Mouse (Mus musculus): Measurements from ENCODE around the gene Timm17b. TPM values are rescaled to one million over a fixed set of nuclear protein-coding genes. Genes with fewer than 3 reads are reported as not detected.
"Not testable (repeated sequence)": the region's sequence is repeated elsewhere in the genome, so short reads cannot be mapped to it uniquely, and the experiment has no call there.

The Timm17b gene
- polyA plus RNA-seq, 1 experiment from 2014 or later: 187 TPM

- Histone ChIP-seq H3K27me3 (ENCODE audit: low read depth, poor library complexity, severe bottlenecking) (no peaks in the 10 kb centered on the region), H3K4me1 (no peaks in the 10 kb centered on the region), H3K9me3 (replicated peaks) (no peaks in the 10 kb centered on the region), H3K27ac (peak within 1 kb of the TSS; percentile 78), H3K36me3 (peaks cover 9% of the 10 kb centered on the region; the same call in 1 of the 2 replicates), H3K4me3 (peak within 1 kb of the TSS; percentile 64)
- DNase-seq (ENCODE audit: low spot score): peak; percentile 79
- 14% methylated on average over 49 of the region's 49 CpGs for WGBS
Observed at GRCm38 (mm10) chrX:7883841-7884567, 15.2 kb upstream of the Timm17b start, which contains the start of gene Slc35a2. Slc35a2 (plus strand) TSS chrX:7884028.

- Histone ChIP-seq H3K4me3 (peak overlapping the region; percentile 64), H3K9me3 (replicated peaks) (no peaks in the 10 kb centered on the region), H3K36me3 (peaks cover 40% of the 10 kb centered on the region), H3K4me1 (0 out of 2 replicates have a peak, but pooled peaks cover 4% of the 10 kb centered on the region), H3K27me3 (ENCODE audit: low read depth, poor library complexity, severe bottlenecking) (no peaks in the 10 kb centered on the region), H3K27ac (peak overlapping the region; percentile 86; the same call in 1 of the 2 replicates)
- DNase-seq (ENCODE audit: low spot score): no peak
- 28% methylated on average over 13 of the region's 13 CpGs for WGBS
Observed at GRCm38 (mm10) chrX:7898211-7898610, 946 bp upstream of the Timm17b start.

DNA sequence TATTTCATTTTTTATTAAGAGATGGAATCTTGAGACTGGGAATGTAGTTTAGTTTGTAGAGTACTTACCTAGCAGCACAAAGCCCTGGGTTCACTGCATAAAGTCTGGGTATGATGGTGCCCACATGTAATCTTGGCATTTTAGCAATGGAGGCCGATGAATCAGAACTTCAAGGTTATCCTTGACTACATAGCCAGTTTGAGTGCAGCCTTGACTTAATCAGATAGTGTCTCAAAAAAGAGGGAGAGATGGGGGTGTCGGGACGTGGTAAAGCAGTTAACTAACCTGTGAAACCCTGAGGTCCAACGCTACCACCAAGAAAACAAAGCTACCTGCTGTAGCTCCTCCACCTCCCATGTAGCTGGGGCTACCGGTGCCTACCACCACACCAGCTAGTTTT is 5.3 kb downstream of the Timm17b start:
- Histone ChIP-seq H3K4me1 (no peaks in the 10 kb centered on the region), H3K9me3 (replicated peaks) (no peaks in the 10 kb centered on the region), H3K27me3 (ENCODE audit: low read depth, poor library complexity, severe bottlenecking) (no peaks in the 10 kb centered on the region), H3K4me3 (no peak overlapping the region), H3K36me3 (peaks cover 29% of the 10 kb centered on the region), H3K27ac (no peak overlapping the region)
- DNase-seq (ENCODE audit: low spot score): no peak
- WGBS: 94% methylated on average over 5 of the region's 5 CpGs

- Histone ChIP-seq H3K4me1 (no peaks in the 10 kb centered on the region), H3K27me3 (ENCODE audit: low read depth, poor library complexity, severe bottlenecking) (no peaks in the 10 kb centered on the region), H3K36me3 (peaks cover 22% of the 10 kb centered on the region), H3K9me3 (replicated peaks) (no peaks in the 10 kb centered on the region), H3K27ac (no peak within 1 kb of the TSS), H3K4me3 (no peak within 1 kb of the TSS)
- DNase-seq (ENCODE audit: low spot score): no peak
- 93% methylated on average over 5 of the region's 5 CpGs for WGBS
Observed at GRCm38 (mm10) chrX:7907735-7908134, 8.6 kb downstream of the Timm17b start, which contains the start of gene Gm10491. Gm10491 (minus strand) TSS chrX:7907835.

GRCm38 (mm10) chrX:7909242-7909641 is 10.1 kb downstream of the Timm17b start, which contains the start of gene Gm10490:
Gm10490 (plus strand) TSS chrX:7909542.
- peaks cover 19% of the 10 kb centered on the region for H3K36me3 ChIP-seq
- WGBS: 88% methylated on average over 4 of the region's 4 CpGs
- H3K4me3 ChIP-seq: not testable (repeated sequence)

GRCm38 (mm10) chrX:7910473-7910872 is 11.3 kb downstream of the Timm17b start:
- no peaks in the 10 kb centered on the region for H3K27me3 ChIP-seq (ENCODE audit: low read depth, poor library complexity, severe bottlenecking)
- WGBS: 70% methylated on average over 6 of the region's 6 CpGs
- DNase-seq (ENCODE audit: low spot score): no peak

More at GRCm38 (mm10) chrX:7909242-7909641, 10.1 kb downstream of the Timm17b start, which contains the start of gene Gm10490:
- not testable (repeated sequence) for DNase-seq (ENCODE audit: low spot score); H3K27me3 ChIP-seq (ENCODE audit: low read depth, poor library complexity, severe bottlenecking); H3K9me3 ChIP-seq (replicated peaks); H3K27ac ChIP-seq; H3K4me1 ChIP-seq

DNA sequence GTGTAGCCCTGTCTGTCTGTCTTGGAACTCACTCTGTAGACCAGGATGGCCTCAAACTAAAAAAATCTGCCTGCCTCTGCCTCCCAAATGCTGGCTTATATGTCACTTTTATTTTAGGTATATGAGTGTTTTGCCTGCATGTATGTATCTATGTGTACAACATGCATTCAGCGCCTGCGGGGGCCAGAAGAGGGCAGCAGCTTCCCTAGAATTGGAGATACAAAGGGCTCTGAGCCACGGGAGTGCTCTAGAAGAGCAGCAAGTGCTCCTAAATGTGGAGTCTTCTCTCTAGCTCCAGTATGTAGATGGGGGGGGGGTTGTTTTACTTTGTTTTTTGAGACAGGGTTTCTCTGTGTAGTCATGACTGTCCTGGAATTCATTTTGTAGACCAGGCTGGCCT is 16.5 kb downstream of the Timm17b start:
- H3K4me1 ChIP-seq; H3K4me3 ChIP-seq; H3K36me3 ChIP-seq; H3K27ac ChIP-seq; H3K9me3 ChIP-seq (replicated peaks); DNase-seq (ENCODE audit: low spot score): not testable (repeated sequence)
- 18% methylated on average over 3 of the region's 3 CpGs for WGBS
- peaks cover 27% of the 10 kb centered on the region for H3K27me3 ChIP-seq (ENCODE audit: low read depth, poor library complexity, severe bottlenecking)

More at GRCm38 (mm10) chrX:7910473-7910872, 11.3 kb downstream of the Timm17b start:
- H3K27ac ChIP-seq: no peak overlapping the region
- H3K4me3 ChIP-seq: no peak overlapping the region
- no peaks in the 10 kb centered on the region for H3K4me1 ChIP-seq
- H3K36me3 ChIP-seq: peaks cover 19% of the 10 kb centered on the region
- H3K9me3 ChIP-seq (replicated peaks): no peaks in the 10 kb centered on the region

DNA sequence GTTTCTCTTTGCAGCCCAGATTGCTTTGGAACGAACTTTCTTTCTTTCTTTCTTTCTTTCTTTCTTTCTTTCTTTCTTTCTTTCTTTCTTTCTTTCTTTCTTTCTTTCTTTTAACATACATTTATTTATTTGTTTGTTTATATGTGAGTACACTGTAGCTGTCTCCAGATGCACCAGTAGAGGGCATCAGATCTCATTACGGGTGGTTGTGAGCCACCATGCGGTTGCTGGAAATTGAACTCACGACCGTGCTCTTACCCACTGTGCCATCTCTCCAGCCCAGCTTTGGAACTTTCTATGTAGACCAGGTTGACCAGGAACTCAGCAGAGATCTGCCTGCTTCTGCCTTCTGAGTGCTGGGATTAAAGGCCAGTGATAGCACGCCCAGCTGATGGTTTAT is 18.8 kb downstream of the Timm17b start:
- peaks cover 50% of the 10 kb centered on the region for H3K27me3 ChIP-seq (ENCODE audit: low read depth, poor library complexity, severe bottlenecking)
- not testable (repeated sequence) for H3K4me3 ChIP-seq; H3K9me3 ChIP-seq (replicated peaks); H3K27ac ChIP-seq; H3K36me3 ChIP-seq; DNase-seq (ENCODE audit: low spot score)
- WGBS: 73% methylated on average over 6 of the region's 6 CpGs
- H3K4me1 ChIP-seq: peaks cover 12% of the 10 kb centered on the region

DNA sequence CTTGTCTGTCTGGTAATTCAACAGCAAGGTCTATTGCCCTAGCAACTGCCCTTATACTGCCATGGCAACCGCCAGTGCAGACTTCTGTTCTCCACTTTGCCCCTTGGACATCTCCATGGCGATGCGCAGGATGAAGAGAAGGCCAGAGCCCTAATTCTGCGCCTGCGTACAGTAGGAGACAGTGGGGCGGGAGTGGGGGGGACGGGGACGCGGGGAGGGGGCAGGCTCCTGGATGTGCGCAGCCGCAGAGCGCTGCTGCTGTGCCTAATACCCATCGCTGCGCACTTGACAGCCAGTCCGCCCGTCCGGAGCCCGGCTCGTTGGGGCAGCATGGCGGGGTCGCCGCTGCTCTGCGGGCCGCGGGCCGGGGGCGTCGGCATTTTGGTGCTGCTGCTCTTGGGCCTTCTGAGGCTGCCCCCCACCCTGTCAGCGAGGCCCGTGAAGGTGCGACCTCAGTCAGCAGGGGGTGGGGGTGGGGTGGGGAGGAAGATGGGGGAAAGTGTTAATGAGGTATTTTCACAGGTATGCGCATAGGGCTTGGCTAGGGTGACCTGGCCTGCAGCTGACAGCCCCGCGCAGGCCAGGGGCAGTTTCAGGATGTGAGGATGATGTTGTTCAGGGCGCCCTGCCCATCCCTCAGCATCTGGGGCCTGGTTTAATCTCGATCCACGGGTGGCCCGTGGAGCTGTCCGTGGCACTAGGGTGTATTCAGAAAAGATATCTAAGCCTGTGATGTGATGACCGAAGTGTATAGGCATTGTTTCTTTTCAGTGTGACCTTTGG is 20.6 kb downstream of the Timm17b start, which contains the start of gene Pcsk1n:
Gene Pcsk1n (plus strand): TSS at position 222 of the 783 bp plus-strand sequence.
- peaks cover 12% of the 10 kb centered on the region for H3K4me1 ChIP-seq
- no peaks in the 10 kb centered on the region for H3K36me3 ChIP-seq
- peak; percentile 33 for DNase-seq (ENCODE audit: low spot score)
- no peak within 1 kb of the TSS for H3K27ac ChIP-seq
- no peaks in the 10 kb centered on the region for H3K9me3 ChIP-seq (replicated peaks)
- H3K4me3 ChIP-seq: peak within 1 kb of the TSS; percentile 41
- 16% methylated on average over 40 of the region's 40 CpGs for WGBS
- H3K27me3 ChIP-seq (ENCODE audit: low read depth, poor library complexity, severe bottlenecking): peaks cover 68% of the 10 kb centered on the region

- WGBS: 18% methylated on average over 27 of the region's 48 CpGs
- Histone ChIP-seq H3K27ac (no peak overlapping the region), H3K4me3 (peak overlapping the region; percentile 36), H3K36me3 (no peaks in the 10 kb centered on the region), H3K4me1 (peaks cover 12% of the 10 kb centered on the region), H3K9me3 (replicated peaks) (no peaks in the 10 kb centered on the region), H3K27me3 (ENCODE audit: low read depth, poor library complexity, severe bottlenecking) (peaks cover 91% of the 10 kb centered on the region)
- peak; percentile 47 for DNase-seq (ENCODE audit: low spot score)
Observed at GRCm38 (mm10) chrX:7922032-7922431, 22.9 kb downstream of the Timm17b start.

- no peak for DNase-seq (ENCODE audit: low spot score)
- Histone ChIP-seq H3K27ac (no peak overlapping the region), H3K4me1 (peaks cover 6% of the 10 kb centered on the region; the same call in 1 of the 2 replicates), H3K9me3 (replicated peaks) (0 out of 2 replicates have a peak, but pooled peaks cover 2% of the 10 kb centered on the region), H3K27me3 (ENCODE audit: low read depth, poor library complexity, severe bottlenecking) (peaks cover 85% of the 10 kb centered on the region), H3K4me3 (no peak overlapping the region), H3K36me3 (peaks cover 23% of the 10 kb centered on the region)
- WGBS: 70% methylated on average over 6 of the region's 6 CpGs
Observed at GRCm38 (mm10) chrX:7926266-7926665, 27.1 kb downstream of the Timm17b start.

GRCm38 (mm10) chrX:7927116-7927515 is 28.0 kb downstream of the Timm17b start:
- no peak for DNase-seq (ENCODE audit: low spot score)
- Histone ChIP-seq H3K4me3 (no peak overlapping the region), H3K4me1 (peaks cover 3% of the 10 kb centered on the region; the same call in 1 of the 2 replicates), H3K9me3 (replicated peaks) (0 out of 2 replicates have a peak, but pooled peaks cover 2% of the 10 kb centered on the region), H3K27me3 (ENCODE audit: low read depth, poor library complexity, severe bottlenecking) (peaks cover 77% of the 10 kb centered on the region), H3K36me3 (peaks cover 31% of the 10 kb centered on the region), H3K27ac (no peak overlapping the region)
- WGBS: 17% methylated on average over 10 of the region's 10 CpGs
